Mouse (Mus musculus): ENCODE measurements at regions not wholly inside any gene's neighbourhood (a gene's known extent, or its start where the extent isn't known, plus 50 kb on each side); places are given as distances from the start of the nearest gene placed in this dataset.
"Not testable (repeated sequence)": the region's sequence is repeated elsewhere in the genome, so short reads cannot be mapped to it uniquely, and the experiment has no call there.

GRCm38 (mm10) chr16:42505107-42505506, 164.7 kb upstream of the Gap43 start:
- DNase-seq = no peak

GRCm38 (mm10) chr16:42501713-42502112, 161.3 kb upstream of the Gap43 start:
- no peak for DNase-seq

- not testable (repeated sequence) for DNase-seq
Observed at GRCm38 (mm10) chr16:42501109-42501508, 160.7 kb upstream of the Gap43 start.

DNA sequence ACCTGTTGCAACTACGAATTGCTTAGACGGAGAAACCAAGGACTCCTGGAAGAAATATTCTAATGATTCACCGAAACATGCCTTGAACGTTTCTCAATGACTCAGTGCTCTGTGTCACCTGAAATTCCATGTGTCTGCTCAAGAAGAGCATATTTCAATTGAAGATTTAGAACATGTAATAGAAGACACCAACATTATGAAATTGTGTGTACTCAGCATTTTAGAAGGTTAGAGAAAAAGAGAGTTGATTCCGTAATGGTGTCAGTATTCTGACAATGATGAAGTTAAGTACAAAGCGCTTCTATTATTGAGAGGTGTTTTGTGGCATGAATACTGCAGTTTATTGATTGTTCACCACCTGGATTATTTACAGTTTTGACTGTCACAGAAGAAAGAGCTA, 159.1 kb upstream of the Gap43 start:
- no peak for DNase-seq

- DNase-seq = no peak
Observed at GRCm38 (mm10) chr16:42498368-42498767, 157.9 kb upstream of the Gap43 start.

GRCm38 (mm10) chr16:42493596-42493995, 153.1 kb upstream of the Gap43 start:
- no peak for DNase-seq

- no peak for DNase-seq
Observed at GRCm38 (mm10) chr16:42488745-42489144, 148.3 kb upstream of the Gap43 start.

DNA sequence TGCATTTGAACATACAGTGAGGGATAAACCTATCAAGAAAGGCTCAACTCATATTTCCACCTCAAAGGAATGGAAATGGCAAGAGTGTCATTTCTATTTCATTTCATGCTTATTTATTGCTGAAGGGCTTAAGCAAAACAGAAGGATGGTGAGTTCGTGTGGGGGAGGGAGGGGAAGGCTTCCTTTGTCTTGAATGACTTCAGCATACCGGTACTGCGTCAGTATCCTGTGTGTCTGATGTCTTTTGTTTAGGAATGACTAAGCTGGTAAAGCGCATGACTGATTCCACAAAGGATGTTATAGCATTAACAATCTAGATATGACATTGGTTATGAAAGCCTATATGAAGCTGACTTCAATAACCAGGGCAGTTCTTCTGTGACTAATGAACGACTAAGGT, 139.5 kb upstream of the Gap43 start:
- DNase-seq = no peak

DNA sequence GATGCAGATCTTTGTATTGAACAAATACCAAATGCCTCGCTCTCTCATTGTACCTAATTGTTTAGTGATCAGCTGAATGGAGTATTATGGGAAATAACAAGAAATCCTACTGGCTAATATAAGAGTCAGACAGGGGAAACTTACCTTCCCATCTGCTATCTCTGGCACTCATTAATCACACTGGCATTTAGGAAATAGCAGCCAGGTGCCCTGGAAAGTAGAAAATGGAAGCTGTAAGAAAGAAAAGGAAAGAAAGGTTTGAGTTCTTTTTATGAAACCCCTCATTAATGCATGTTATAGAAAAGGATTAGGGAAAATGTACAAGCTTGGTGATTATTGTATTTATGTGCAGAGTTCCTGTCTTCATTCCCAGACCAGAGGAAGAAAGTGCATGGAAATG, 126.5 kb upstream of the Gap43 start:
- no peak for DNase-seq

DNA sequence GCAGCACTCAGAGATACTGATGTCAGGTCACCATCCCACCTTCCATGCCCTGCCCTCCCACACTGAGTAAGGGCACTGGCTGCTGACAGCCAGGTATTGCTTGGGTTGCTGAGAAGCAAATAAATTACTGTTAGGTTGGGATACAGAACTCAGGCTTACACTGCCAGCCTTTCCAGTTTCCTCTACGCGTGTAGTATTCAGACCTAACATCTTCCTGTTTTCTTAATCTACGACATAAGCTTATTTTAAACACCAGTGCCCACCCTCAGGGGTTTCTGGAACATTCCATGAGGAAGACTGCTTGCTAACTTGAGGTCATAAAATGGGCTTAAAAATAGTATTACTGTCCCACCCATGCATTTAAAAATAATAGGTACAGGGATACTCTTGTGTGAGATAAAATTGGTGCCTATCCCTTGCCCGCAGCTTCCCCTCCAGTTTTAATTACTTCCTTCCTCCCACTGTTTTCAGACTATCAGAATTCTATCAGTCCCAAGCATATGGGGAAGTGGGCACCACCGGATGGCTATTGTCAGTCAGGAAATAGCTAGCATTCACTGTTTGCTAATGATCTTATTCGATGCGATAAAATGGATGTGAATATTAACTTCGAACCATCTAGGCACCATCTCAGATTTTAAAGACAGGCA, 116.0 kb upstream of the Gap43 start:
- no peak for DNase-seq

- no peak for DNase-seq
Observed at GRCm38 (mm10) chr16:42453338-42453737, 112.9 kb upstream of the Gap43 start.

DNA sequence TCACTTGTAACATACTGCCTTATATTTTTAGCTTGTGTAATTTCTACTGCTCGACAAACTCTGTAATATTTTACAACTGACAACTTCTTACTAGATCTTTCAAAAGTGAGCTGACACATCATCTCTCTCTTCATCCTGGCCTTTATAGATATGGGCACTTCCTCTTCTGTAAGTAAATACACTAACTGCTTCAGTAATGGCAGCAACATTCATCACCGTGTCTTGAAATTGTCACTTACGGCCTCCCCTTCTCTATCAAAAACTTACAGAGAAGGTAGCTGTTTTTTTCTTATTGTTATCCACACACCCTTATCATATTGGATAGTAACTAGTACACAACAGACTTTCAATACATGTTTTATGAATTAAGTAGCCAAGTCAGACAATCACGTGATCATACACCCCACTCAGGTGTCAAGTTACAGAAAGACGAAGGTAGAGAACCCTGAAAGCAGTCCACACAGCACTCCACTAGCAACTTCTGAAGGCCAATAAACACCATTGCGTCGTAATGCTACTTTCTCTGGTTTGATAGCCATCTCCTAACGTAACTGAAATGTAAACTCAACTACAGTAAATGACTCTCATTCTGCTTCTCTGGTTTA, 109.5 kb upstream of the Gap43 start:
- DNase-seq = no peak

DNA sequence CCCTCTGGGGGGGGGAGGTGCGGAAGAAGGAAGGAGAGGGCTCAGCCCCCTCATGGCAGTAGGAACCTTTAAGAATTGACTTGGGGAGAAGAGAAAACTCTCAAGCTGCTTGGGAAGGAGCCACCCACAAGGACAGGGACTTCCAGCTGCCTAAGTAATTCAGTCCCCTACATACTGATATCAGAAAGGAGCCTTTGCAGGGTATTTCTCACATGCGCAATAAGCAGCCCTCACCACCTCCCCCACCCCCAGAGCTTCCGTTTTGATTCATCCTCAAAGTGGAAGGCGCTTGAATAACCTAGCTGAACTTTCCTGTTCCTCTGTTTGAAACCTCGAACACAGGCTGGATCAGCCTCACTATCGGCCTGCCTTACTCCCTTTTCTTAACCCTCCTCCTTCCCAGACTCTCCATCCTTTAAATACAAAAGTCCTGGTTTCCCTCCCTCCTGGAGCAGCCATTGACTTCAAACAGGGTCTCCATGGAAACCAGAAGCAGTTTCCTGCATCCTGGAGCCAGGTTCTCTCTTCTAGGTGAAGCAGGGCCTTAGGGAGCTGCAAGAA, 104.5 kb upstream of the Gap43 start:
- no peak for DNase-seq

- DNase-seq = no peak
Observed at GRCm38 (mm10) chr16:42444408-42444862, 104.0 kb upstream of the Gap43 start.

GRCm38 (mm10) chr16:42440822-42441221, 100.4 kb upstream of the Gap43 start:
- DNase-seq = peak; percentile 5

DNA sequence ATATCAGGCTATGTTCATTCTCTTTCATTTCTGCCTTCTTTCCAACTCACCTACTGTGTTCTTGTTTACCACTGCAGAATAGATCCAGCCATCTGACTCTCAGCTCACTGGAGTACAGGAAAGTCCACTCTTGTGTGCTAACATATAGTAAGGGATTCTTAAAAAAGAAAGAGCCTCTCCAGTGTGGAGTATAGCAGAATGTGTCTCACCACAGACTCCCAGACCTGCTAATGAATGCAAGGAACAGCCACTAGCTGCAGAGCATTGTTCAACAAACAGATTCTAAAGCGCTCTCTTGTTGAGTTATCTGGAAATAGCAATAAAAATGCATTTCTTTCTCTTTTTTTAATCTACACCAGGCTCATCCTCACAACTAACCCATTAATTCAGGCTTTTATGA, 91.1 kb upstream of the Gap43 start:
- DNase-seq = no peak

- DNase-seq = no peak
Observed at GRCm38 (mm10) chr16:42416673-42417072, 76.2 kb upstream of the Gap43 start.

GRCm38 (mm10) chr16:42412031-42412430, 71.6 kb upstream of the Gap43 start:
- DNase-seq = not testable (repeated sequence)

DNA sequence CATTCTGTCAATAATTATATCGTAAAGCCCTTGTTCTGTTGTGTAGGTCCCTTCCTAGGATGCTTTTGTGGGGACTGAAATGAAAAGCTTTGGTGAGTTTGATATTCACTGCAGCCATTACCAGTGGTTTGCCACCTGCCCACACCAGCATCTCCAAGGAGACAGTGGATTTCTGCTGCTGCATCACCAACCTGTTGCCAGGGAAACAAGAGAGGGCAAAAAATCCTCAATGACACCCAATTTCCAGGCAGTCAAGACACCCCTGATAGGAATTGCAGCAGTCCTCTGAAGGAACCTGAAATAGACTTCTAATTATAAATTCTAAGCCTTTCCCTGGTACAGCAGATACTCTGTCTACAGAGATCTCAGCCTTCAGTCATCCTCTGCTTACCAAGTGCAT, 56.1 kb upstream of the Gap43 start:
- no peak for DNase-seq

Measured in kidney, adult 18-20 months (tissue).